In the genomic region with DNA sequence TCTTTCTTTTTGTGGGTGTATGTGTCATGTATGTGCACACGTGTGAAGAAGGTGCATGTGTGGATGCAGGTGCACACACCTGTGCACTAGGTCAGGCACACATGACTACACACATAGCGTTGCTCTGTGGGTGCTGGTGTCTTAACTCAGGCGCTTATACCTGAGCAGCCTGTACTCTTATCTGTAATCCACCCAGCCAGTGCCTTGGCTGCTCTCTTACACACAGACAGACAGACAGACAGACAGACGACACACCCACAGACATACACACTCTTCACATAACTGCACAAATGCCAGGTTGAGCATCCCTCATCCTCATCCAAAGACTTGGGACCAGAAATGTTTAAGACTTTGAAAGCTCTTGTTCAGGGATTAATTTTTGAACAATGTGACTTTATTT, we compare ENCODE assay signal across 39 mouse cellular contexts. TPM values are rescaled to one million over a fixed set of nuclear protein-coding genes. Genes with fewer than 3 reads are reported as not detected.
"Had no signal": no experiment of that assay in that cellular context is flagged by ENCODE, and none has a peak within 500 bp of the region (broad histone marks: within the 10 kb centered on the region; RNA-seq: fewer than 3 reads in every experiment).

No protein-coding gene starts in this region.

- H3K9ac ChIP-seq: heart, embryonic 13.5 days; heart, embryonic 15.5 days; hindbrain, embryonic 12.5 days; hindbrain, embryonic 14.5 days; intestine, embryonic 15.5 days; limb, embryonic 12.5 days; liver, embryonic 13.5 days had no signal

- H3K27ac ChIP-seq: heart, adult 2 months; heart, embryonic 13.5 days; heart, embryonic 15.5 days; hindbrain, embryonic 10.5 days; hindbrain, embryonic 12.5 days; hindbrain, embryonic 14.5 days; intestine, embryonic 15.5 days; layer of hippocampus, adult 2 months; limb, embryonic 12.5 days; liver, embryonic 13.5 days had no signal

- H3K9me3 ChIP-seq: heart, embryonic 13.5 days; heart, embryonic 15.5 days; hindbrain, embryonic 10.5 days; hindbrain, embryonic 12.5 days; intestine, embryonic 15.5 days; limb, embryonic 12.5 days; liver, embryonic 13.5 days had no signal

- H3K36me3 ChIP-seq: heart, embryonic 13.5 days; heart, embryonic 15.5 days; hindbrain, embryonic 10.5 days; hindbrain, embryonic 12.5 days; intestine, embryonic 15.5 days; limb, embryonic 12.5 days; liver, embryonic 13.5 days had no signal

- DNase-seq: gastrocnemius, adult 2 months; gastrocnemius, postnatal 10 days; gastrocnemius, postnatal 25 days; heart, adult 2 months; heart, postnatal 4 days; kidney, adult 18-20 months; kidney, adult 8-10 months; kidney, postnatal 10 days; kidney, postnatal 25 days; kidney, postnatal 4 days; layer of hippocampus, adult 9-11 months; layer of hippocampus, postnatal 36 days; left cerebral cortex, postnatal 4 days; liver; liver, embryonic 13.5 days had no signal

- H3K4me2 ChIP-seq: heart, embryonic 11.5 days; heart, embryonic 13.5 days; heart, embryonic 15.5 days; hindbrain, embryonic 12.5 days; intestine, embryonic 15.5 days; limb, embryonic 12.5 days; liver, embryonic 11.5 days; liver, embryonic 13.5 days had no signal

- H3K4me3 ChIP-seq: gastrocnemius, adult 2 months; heart, adult 2 months; heart, embryonic 13.5 days; heart, embryonic 15.5 days; hindbrain, embryonic 10.5 days; hindbrain, embryonic 12.5 days; intestine, embryonic 15.5 days; layer of hippocampus, adult 2 months; limb, embryonic 12.5 days; liver, embryonic 13.5 days had no signal

- H3K4me1 ChIP-seq: intestine, embryonic 15.5 days had no signal

- H3K27me3 ChIP-seq: heart, embryonic 13.5 days; heart, embryonic 15.5 days; hindbrain, embryonic 12.5 days; intestine, embryonic 15.5 days; limb, embryonic 12.5 days; liver, embryonic 13.5 days had no signal

- ATAC-seq: hindbrain, embryonic 16.5 days; inflammation-experienced regulatory T-cells, adult 6 months; intestine, embryonic 15.5 days; intestine, postnatal 0 days had no signal

RNA-seq across cellular contexts. Expression of a gene that starts 12.8 kb away (rescaled TPM):
- total RNA-seq: gastrocnemius, adult 2 months; gastrocnemius, postnatal 10 days; gastrocnemius, postnatal 25 days; gastrocnemius, postnatal 4 days; heart, adult 2 months; heart, postnatal 25 days; heart, postnatal 4 days; layer of hippocampus, adult 2 months; layer of hippocampus, postnatal 14 days; layer of hippocampus, postnatal 36 days; left cerebral cortex, adult 18-20 months; left cerebral cortex, adult 8-10 months; left cerebral cortex, postnatal 10 days; left cerebral cortex, postnatal 25 days; left cerebral cortex, postnatal 4 days had no signal
- polyA plus RNA-seq: heart, adult 2 months; heart, embryonic 11.5 days; heart, embryonic 13.5 days; heart, embryonic 15.5 days; heart, postnatal 0 days; hindbrain, embryonic 10.5 days; hindbrain, embryonic 12.5 days; hindbrain, embryonic 14.5 days; inflammation-experienced regulatory T-cells, adult 6 months; intestine, embryonic 15.5 days; intestine, postnatal 0 days; kidney, embryonic 14.5 days; kidney, embryonic 16.5 days; limb, embryonic 12.5 days; limb, embryonic 14.5 days; liver, embryonic 11.5 days; liver, embryonic 13.5 days had no signal
